Mouse (Mus musculus) heart, adult 2 months (tissue): ENCODE measurements at regions not wholly inside any gene's neighbourhood (a gene's known extent, or its start where the extent isn't known, plus 50 kb on each side); places are given as distances from the start of the nearest gene placed in this dataset.

ENCODE experiments used
- CTCF ChIP-seq: fragments of 200-600 bp; IDR thresholded peaks from 2 replicates; pipeline ENCODE4 v1.8.1; 2022; ENCODE audit warnings: antibody characterized with exemption, mild to moderate bottlenecking, moderate library complexity
- EP300 ChIP-seq: fragments of 200-500 bp; IDR thresholded peaks from 2 replicates; pipeline ENCODE4 v1.6.1; 2011; ENCODE audit warnings: low read depth, low read length, control low read depth; ENCODE audit not compliant: insufficient read depth
- POLR2A ChIP-seq: fragments of 200-500 bp; IDR thresholded peaks from 2 replicates; pipeline ENCODE4 v1.6.1; 2011; ENCODE audit warnings: mild to moderate bottlenecking, low read depth, low read length, control low read depth; ENCODE audit not compliant: insufficient read depth

DNA sequence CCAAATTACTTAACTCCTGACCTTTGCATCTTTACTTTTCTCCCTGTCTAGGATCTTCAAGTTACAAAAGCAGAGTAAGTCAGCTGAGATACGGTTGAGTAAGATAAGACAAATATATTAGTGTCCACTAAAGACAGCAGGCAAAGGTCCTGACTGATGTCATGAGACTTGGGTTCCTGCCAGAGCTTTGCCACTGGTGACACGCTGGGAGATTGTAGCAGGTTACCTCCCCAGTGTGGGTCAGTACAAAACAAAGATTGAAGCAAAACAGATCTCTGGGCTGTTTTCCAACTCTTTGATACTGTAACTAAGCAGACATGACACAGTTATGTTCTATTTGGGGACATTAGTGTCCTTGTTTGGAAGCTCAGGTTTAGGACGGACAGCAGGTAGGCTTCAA is 146.3 kb upstream of the Igf1 start:
- TF ChIP-seq CTCF (no peak), POLR2A (no peak), EP300 (no peak)
